Mouse (Mus musculus): Measurements from ENCODE around the gene Zbtb38. TPM values are rescaled to one million over a fixed set of nuclear protein-coding genes. Genes with fewer than 3 reads are reported as not detected.

The Zbtb38 gene
- total RNA-seq, 2 experiments from 2014 or later = 57.6 to 58.8 TPM

- DNase-seq (ENCODE audit: low spot score in 2 of 2) = no peak
- intact Hi-C loops (cut with DNase I) = no loop called here
These were observed 11.4 kb upstream of the Zbtb38 start for GRCm38 (mm10) chr9:96763847-96764631.

GRCm38 (mm10) chr9:96763025-96763424, 10.4 kb upstream of the Zbtb38 start:
- intact Hi-C loops (cut with DNase I) = no loop called here
- DNase-seq (ENCODE audit: low spot score in 2 of 2) = no peak

GRCm38 (mm10) chr9:96758749-96759597, 6.3 kb upstream of the Zbtb38 start:
- intact Hi-C loops (cut with DNase I) = loop anchor here (1.0 to 2.0 kb wide), 2 partner anchors 89 to 186 kb away; no protein-coding TSS in a partner anchor
- DNase-seq (ENCODE audit: low spot score in 2 of 2) = peak; percentile 80 to 90

- intact Hi-C loops (cut with DNase I) = no loop called here
- DNase-seq (ENCODE audit: low spot score in 2 of 2) = no peak
These were observed 4.2 kb upstream of the Zbtb38 start for GRCm38 (mm10) chr9:96756638-96757435.

- intact Hi-C loops (cut with DNase I) = no loop called here
- DNase-seq (ENCODE audit: low spot score in 2 of 2) = no peak
These were observed 3.1 kb upstream of the Zbtb38 start for GRCm38 (mm10) chr9:96755761-96756160.

- intact Hi-C loops (cut with DNase I) = no loop called here
- no peak for DNase-seq (ENCODE audit: low spot score in 2 of 2)
These were observed 2.0 kb upstream of the Zbtb38 start for GRCm38 (mm10) chr9:96754625-96754969.

- intact Hi-C loops (cut with DNase I) = no loop called here
These were observed 1.4 kb upstream of the Zbtb38 start for GRCm38 (mm10) chr9:96753921-96754624.

GRCm38 (mm10) chr9:96753392-96753791, 761 bp upstream of the Zbtb38 start:
- no peak for DNase-seq (ENCODE audit: low spot score in 2 of 2)
- intact Hi-C loops (cut with DNase I) = no loop called here

More at GRCm38 (mm10) chr9:96753921-96754624, 1.4 kb upstream of the Zbtb38 start:
- DNase-seq (ENCODE audit: low spot score in 2 of 2) = no peak

- intact Hi-C loops (cut with DNase I) = no loop called here
- DNase-seq (ENCODE audit: low spot score in 2 of 2) = no peak
These were observed 619 bp downstream of the Zbtb38 start for GRCm38 (mm10) chr9:96751821-96752602.

- intact Hi-C loops (cut with DNase I) = no loop called here
These were observed 2.0 kb downstream of the Zbtb38 start for GRCm38 (mm10) chr9:96750636-96751035.

GRCm38 (mm10) chr9:96746527-96746926, 6.1 kb downstream of the Zbtb38 start:
- intact Hi-C loops (cut with DNase I) = no loop called here
- no peak for DNase-seq (ENCODE audit: low spot score in 2 of 2)

More at GRCm38 (mm10) chr9:96750636-96751035, 2.0 kb downstream of the Zbtb38 start:
- DNase-seq (ENCODE audit: low spot score in 2 of 2) = no peak

- DNase-seq (ENCODE audit: low spot score in 2 of 2) = no peak
- intact Hi-C loops (cut with DNase I) = no loop called here
These were observed 7.7 kb downstream of the Zbtb38 start for GRCm38 (mm10) chr9:96744909-96745308.

- intact Hi-C loops (cut with DNase I) = no loop called here
These were observed 11.1 kb downstream of the Zbtb38 start for GRCm38 (mm10) chr9:96741365-96742085.

GRCm38 (mm10) chr9:96740712-96741364, 11.8 kb downstream of the Zbtb38 start:
- DNase-seq (ENCODE audit: low spot score in 2 of 2) = no peak
- intact Hi-C loops (cut with DNase I) = no loop called here

More at GRCm38 (mm10) chr9:96741365-96742085, 11.1 kb downstream of the Zbtb38 start:
- DNase-seq (ENCODE audit: low spot score in 2 of 2) = no peak

GRCm38 (mm10) chr9:96739808-96740711, 12.6 kb downstream of the Zbtb38 start:
- intact Hi-C loops (cut with DNase I) = no loop called here
- DNase-seq (ENCODE audit: low spot score in 2 of 2) = peak; percentile 57 to 89

- DNase-seq (ENCODE audit: low spot score in 2 of 2) = no peak
- intact Hi-C loops (cut with DNase I) = no loop called here
These were observed 13.9 kb downstream of the Zbtb38 start for GRCm38 (mm10) chr9:96738563-96739355.
